9 mouse cellular contexts compared by ENCODE assay signal in genomic region chr12:119164176-119164575, GRCm38 (mm10).
DNase-seq lines count a peak whose midpoint lies in the region; ATAC-seq and TF ChIP-seq lines count a peak whose summit lies in the region.
"Had no signal": no experiment of that assay in that cellular context is flagged by ENCODE, and none has a peak within 500 bp of the region (broad histone marks: within the 10 kb centered on the region; RNA-seq: fewer than 3 reads in every experiment).

No protein-coding gene starts in this region.

- H3K9me3 ChIP-seq in forebrain, embryonic 15.5 days, result no peaks in the 10 kb centered on the region
- no peaks in the 10 kb centered on the region for H3K9me3 ChIP-seq in stomach, embryonic 16.5 days (replicated peaks; ENCODE audit: control insufficient read depth, low read length)
- H3K9me3 ChIP-seq: liver, embryonic 13.5 days had no signal

- H3K4me3 ChIP-seq in C2C12 (ENCODE audit: insufficient read depth, poor library complexity, severe bottlenecking), result no peak overlapping the region
- H3K4me3 ChIP-seq in forebrain, embryonic 15.5 days, result no peak overlapping the region
- no peak overlapping the region for H3K4me3 ChIP-seq in stomach, embryonic 16.5 days (replicated peaks; ENCODE audit: low read length)
- H3K4me3 ChIP-seq: liver, embryonic 13.5 days had no signal

- no peak overlapping the region for H3ac ChIP-seq in C2C12 (ENCODE audit: control insufficient read depth, insufficient read length, low read depth)

- peak; percentile 72 for ATAC-seq in forebrain, embryonic 15.5 days (replicated peaks)
- peak; percentile 37; the same call in 1 of the 2 replicates for ATAC-seq in stomach, embryonic 16.5 days (ENCODE audit: insufficient read depth, low FRiP score)
- ATAC-seq in erythroid progenitor cell, adult 5-6 weeks (replicated peaks; ENCODE audit: low FRiP score, poor library complexity, severe bottlenecking), result no peak

- H3K27me3 ChIP-seq in C2C12 (ENCODE audit: control insufficient read depth, insufficient read depth, insufficient read length), result no peaks in the 10 kb centered on the region
- H3K27me3 ChIP-seq in forebrain, embryonic 15.5 days, result no peaks in the 10 kb centered on the region
- H3K27me3 ChIP-seq in stomach, embryonic 16.5 days (ENCODE audit: control insufficient read depth, insufficient read depth, low read length), result no peaks in the 10 kb centered on the region
- H3K27me3 ChIP-seq: liver, embryonic 13.5 days had no signal

- H3K27ac ChIP-seq in forebrain, embryonic 15.5 days (replicated peaks), result no peak overlapping the region
- H3K27ac ChIP-seq in stomach, embryonic 16.5 days (ENCODE audit: low read length), result peak overlapping the region; percentile 54
- H3K27ac ChIP-seq: liver, embryonic 13.5 days had no signal

- no peaks in the 10 kb centered on the region for H3K36me3 ChIP-seq in C2C12 (ENCODE audit: control insufficient read depth, insufficient read depth)
- peaks cover 22% of the 10 kb centered on the region for H3K36me3 ChIP-seq in forebrain, embryonic 15.5 days
- H3K36me3 ChIP-seq in stomach, embryonic 16.5 days (ENCODE audit: control insufficient read depth, insufficient read depth, low read length), result no peaks in the 10 kb centered on the region
- H3K36me3 ChIP-seq: liver, embryonic 13.5 days had no signal

- 46% methylated on average over 1 of the region's 1 CpGs for whole genome bisulfite sequencing in forebrain, embryonic 15.5 days
- 64% methylated on average over 1 of the region's 1 CpGs for WGBS in stomach, embryonic 16.5 days

- peak; percentile 98 for DNase-seq in heart, adult 11 months
- DNase-seq in heart, postnatal 4 days, result no peak
- DNase-seq in kidney, postnatal 36 days, result peak; percentile 31 to 67
- DNase-seq in left cerebral cortex, adult 11 months (ENCODE audit: low spot score), result no peak
- DNase-seq: liver, embryonic 13.5 days had no signal

- H3K9ac ChIP-seq in forebrain, embryonic 15.5 days (replicated peaks), result no peak overlapping the region
- no peak overlapping the region for H3K9ac ChIP-seq in stomach, embryonic 16.5 days (ENCODE audit: low read length)
- H3K9ac ChIP-seq: liver, embryonic 13.5 days had no signal

- no peaks in the 10 kb centered on the region for H3K79me2 ChIP-seq in C2C12 (ENCODE audit: control insufficient read depth, insufficient read depth)

- TF ChIP-seq CTCF in C2C12 (IDR thresholded peaks at IDR 0.05; ENCODE audit: control insufficient read depth, insufficient read depth, insufficient read length), result no peak

- no peak overlapping the region for H3K4me2 ChIP-seq in forebrain, embryonic 15.5 days (replicated peaks)
- H3K4me2 ChIP-seq in stomach, embryonic 16.5 days (ENCODE audit: low read depth, low read length), result no peak overlapping the region
- H3K4me2 ChIP-seq: liver, embryonic 13.5 days had no signal

- H3K4me1 ChIP-seq in forebrain, embryonic 15.5 days, result 0 out of 2 replicates have a peak, but pooled peaks cover 6% of the 10 kb centered on the region
- peaks cover 7% of the 10 kb centered on the region for H3K4me1 ChIP-seq in stomach, embryonic 16.5 days (ENCODE audit: control insufficient read depth, insufficient read depth, low read length)
- H3K4me1 ChIP-seq: liver, embryonic 13.5 days had no signal

- no peaks in the 10 kb centered on the region for H3K79me3 ChIP-seq in C2C12 (ENCODE audit: low read depth)

TF ChIP-seq in C2C12, 6 proteins besides CTCF, POLR2A, EP300 and RAD21:
- TF ChIP-seq MYOG (IDR thresholded peaks at IDR 0.05; ENCODE audit: control insufficient read depth, extremely low read depth, insufficient read length) (no peak), USF1 (IDR thresholded peaks at IDR 0.05; ENCODE audit: low read depth) (no peak), CEBPB (IDR thresholded peaks at IDR 0.05; ENCODE audit: low read depth) (peak; percentile 72)

Comparison
In these comparisons a context has a peak if more than half of its experiments do, and no peak if none do; other contexts are left out.
1. DNase-seq: peak in heart, adult 11 months (single experiment) and kidney, postnatal 36 days (2 of 2); none in heart, postnatal 4 days (single experiment) and left cerebral cortex, adult 11 months (single experiment).